Mouse (Mus musculus) lung, postnatal 0 days (tissue): Measurements from ENCODE around the gene Tmem207.

Source experiments
- CTCF ChIP-seq: IDR thresholded peaks from 2 replicates; pipeline ENCODE4 v1.5.1; 2016; ENCODE audit warnings: antibody characterized with exemption, mild to moderate bottlenecking
- EP300 ChIP-seq: IDR thresholded peaks from 2 replicates; pipeline ENCODE4 v1.6.1; 2016; ENCODE audit warnings: antibody characterized with exemption, mild to moderate bottlenecking, control low read depth

GRCm38 (mm10) chr16:26558797-26559196, 32.2 kb upstream of the Tmem207 start:
- TF ChIP-seq CTCF (no peak), EP300 (no peak)
